Mouse (Mus musculus) cortical plate, adult 2 months (tissue): Measurements from ENCODE around the gene Tnni2.

Experiments
- CTCF ChIP-seq: fragments of 200-500 bp; IDR thresholded peaks from 2 replicates; pipeline ENCODE4 v1.5.1; 2011; ENCODE audit warnings: mild to moderate bottlenecking, control low read depth, low read length; ENCODE audit not compliant: insufficient read depth; ENCODE audit errors: extremely low read depth
- POLR2A ChIP-seq: fragments of 200-500 bp; IDR thresholded peaks from 2 replicates; pipeline ENCODE4 v1.6.1; 2011; ENCODE audit warnings: mild to moderate bottlenecking, low read length, control low read depth; ENCODE audit not compliant: insufficient read depth; ENCODE audit errors: extremely low read depth

GRCm38 (mm10) chr7:142431106-142431505, 10.5 kb upstream of the Tnni2 start:
- no peak for TF ChIP-seq POLR2A
- no peak for TF ChIP-seq CTCF
